Mouse (Mus musculus) liver, embryonic 14.5 days (tissue): ENCODE data around the gene Mmrn2.

Experiments used
- CTCF ChIP-seq: IDR thresholded peaks from 2 replicates; pipeline ENCODE4 v1.5.1; 2016; ENCODE audit warnings: antibody characterized with exemption, low read depth, control low read depth
- EP300 ChIP-seq: IDR thresholded peaks from 2 replicates; pipeline ENCODE4 v1.6.1; 2016; ENCODE audit warnings: antibody characterized with exemption, low read depth

DNA sequence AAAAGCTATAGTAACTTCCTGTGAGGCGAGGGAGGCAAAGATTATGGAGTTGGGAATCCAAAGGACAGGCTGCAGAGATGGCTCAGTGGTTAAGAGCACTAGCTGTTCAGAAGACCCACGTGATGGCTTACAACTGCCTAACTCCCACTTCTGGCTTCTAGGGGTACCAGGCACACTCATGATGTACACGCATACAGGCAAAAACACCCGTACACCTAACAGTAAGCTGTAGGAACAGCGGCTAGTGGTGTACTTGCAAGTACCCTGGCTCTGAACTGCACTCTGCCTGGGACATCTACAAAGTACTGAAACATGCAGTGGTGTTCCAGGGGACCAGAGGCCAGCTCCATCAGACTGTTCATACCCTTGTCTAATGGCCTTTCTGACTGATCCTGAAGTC is 28.2 kb upstream of the Mmrn2 start:
- TF ChIP-seq CTCF, result no peak
- TF ChIP-seq EP300, result no peak
